Mouse (Mus musculus) left cerebral cortex, adult 2 months (tissue): Measurements from ENCODE around the gene Ggcx. TPM values are rescaled to one million over a fixed set of nuclear protein-coding genes. Genes with fewer than 3 reads are reported as not detected.
"Not testable (repeated sequence)": the region's sequence is repeated elsewhere in the genome, so short reads cannot be mapped to it uniquely, and the experiment has no call there.

ENCODE experiments used
- DNase-seq, 2 experiments: peaks; one replicate each; pipeline ENCODE4 v3.0.0; 2021 to 2022; ENCODE audit warnings: low spot score in 2 of 2, mixed read lengths in 1 of 2; ENCODE audit errors: extremely low spot score in 1 of 2
- H3K27ac ChIP-seq: fragments of 200-600 bp; 2 replicates; pipeline ENCODE4 v1.8.1; 2022
- H3K4me3 ChIP-seq: fragments of 200-600 bp; 2 replicates; pipeline ENCODE4 v1.8.1; 2022
- CTCF ChIP-seq: fragments of 200-600 bp; IDR thresholded peaks from 2 replicates; pipeline ENCODE4 v1.8.1; 2022; ENCODE audit warnings: antibody characterized with exemption, mild to moderate bottlenecking, moderate library complexity
- intact Hi-C: fragments of 180-260 bp; cut with DNase I; formaldehyde crosslinking; loops from one replicate; pipeline ENCODE4 v1.15.1; 2025
- total RNA-seq, 2 experiments: library from RNA; stranded (reverse); gene quantifications; 2 replicates each; pipeline ENCODE4 v1.2.3; 2021

Gene Ggcx
- total RNA-seq, 2 experiments from 2014 or later, result 25.7 to 26.9 TPM

- intact Hi-C loops, result no loop called here
- H3K4me3 ChIP-seq, result no peak overlapping the region
- H3K27ac ChIP-seq, result no peak overlapping the region
- TF ChIP-seq CTCF, result no peak
- no peak for DNase-seq
These were observed 62.7 kb downstream of the Ggcx start for GRCm38 (mm10) chr6:72476836-72477235.

GRCm38 (mm10) chr6:72477621-72478020 is 63.5 kb downstream of the Ggcx start:
- no peak for TF ChIP-seq CTCF
- intact Hi-C loops, result no loop called here
- no peak overlapping the region for H3K27ac ChIP-seq
- no peak for DNase-seq
- H3K4me3 ChIP-seq, result no peak overlapping the region

GRCm38 (mm10) chr6:72478691-72479090 is 64.6 kb downstream of the Ggcx start:
- H3K4me3 ChIP-seq, DNase-seq, H3K27ac ChIP-seq, intact Hi-C loops: not testable (repeated sequence)

- Histone ChIP-seq H3K27ac (no peak overlapping the region), H3K4me3 (no peak overlapping the region)
- TF ChIP-seq CTCF, result no peak
- DNase-seq, result no peak
- intact Hi-C loops, result no loop called here
These were observed 65.7 kb downstream of the Ggcx start for GRCm38 (mm10) chr6:72479645-72480421.

- no peak for TF ChIP-seq CTCF
- no peak overlapping the region for H3K27ac ChIP-seq
- DNase-seq, result no peak
- intact Hi-C loops, result no loop called here
- no peak overlapping the region for H3K4me3 ChIP-seq
These were observed 66.3 kb downstream of the Ggcx start for GRCm38 (mm10) chr6:72480422-72480702.

Other genes starting within 250 kb of the Ggcx start
- 1 to 10 TPM; 1.5 to 1.9 TPM for gene Atoh8, start 178.7 kb upstream of the Ggcx start, total RNA-seq
- gene Sftpb, start 109.7 kb upstream of the Ggcx start, total RNA-seq, result not detected
- gene Usp39, start 69.1 kb upstream of the Ggcx start, total RNA-seq, result 10 to 100 TPM; 31.8 to 35.5 TPM
- 10 to 100 TPM; 17.3 to 17.7 TPM for gene 0610030E20Rik, start 67.0 kb upstream of the Ggcx start, total RNA-seq
- gene Tmem150a, start 58.9 kb upstream of the Ggcx start, total RNA-seq, result 1 to 10 TPM; 8.0 to 9.7 TPM
- gene Rnf181, start 47.4 kb upstream of the Ggcx start, total RNA-seq, result 10 to 100 TPM; 75.7 to 75.9 TPM
- 1 to 10 TPM; 6.3 to 6.8 TPM for gene Vamp5, start 33.8 kb upstream of the Ggcx start, total RNA-seq
- 10 to 100 TPM; 11.7 to 15.4 TPM for gene Vamp8, start 23.6 kb upstream of the Ggcx start, total RNA-seq
- gene Mat2a, start 25.2 kb downstream of the Ggcx start, total RNA-seq, result 100 to 1,000 TPM; 186 to 194 TPM
- under 1 TPM; 0.28 to 0.48 TPM for gene Sh2d6, start 107.4 kb downstream of the Ggcx start, total RNA-seq
- gene Capg, start 130.1 kb downstream of the Ggcx start, total RNA-seq, result 1 to 10 TPM; 2.3 to 2.6 TPM
- gene Elmod3, start 184.1 kb downstream of the Ggcx start, total RNA-seq, result 10 to 100 TPM; 19.1 to 21.3 TPM
- 10 to 100 TPM; 46.3 to 50.3 TPM for gene Retsat, start 184.2 kb downstream of the Ggcx start, total RNA-seq
- gene Tgoln1, start 202.7 kb downstream of the Ggcx start, total RNA-seq, result 10 to 100 TPM; 95.1 to 95.5 TPM